Mouse (Mus musculus) kidney, embryonic 16.5 days (tissue): Measurements from ENCODE around the gene Olfr894. TPM values are rescaled to one million over a fixed set of nuclear protein-coding genes. Genes with fewer than 3 reads are reported as not detected.
"Not testable (repeated sequence)": the region's sequence is repeated elsewhere in the genome, so short reads cannot be mapped to it uniquely, and the experiment has no call there.

Source experiments
- ATAC-seq: fragments of 200-750 bp; cut with Nextera tagmentation; 2 replicates; pipeline ENCODE4 v1.8.0; 2017; ENCODE audit warnings: moderate TSS enrichment; ENCODE audit not compliant: low FRiP score, low TSS enrichment
- H3K27ac ChIP-seq: fragments of 300-500 bp; sonication (generic); 2 replicates; pipeline ENCODE4 v1.5.1; 2014; ENCODE audit warnings: low read length
- H3K27me3 ChIP-seq: fragments of 300-500 bp; sonication (generic); 2 replicates; pipeline ENCODE4 v1.6.1; 2014; ENCODE audit warnings: low read length, control low read depth, mixed read lengths; ENCODE audit not compliant: insufficient read depth
- H3K36me3 ChIP-seq: fragments of 300-500 bp; sonication (generic); 2 replicates; pipeline ENCODE4 v1.6.1; 2014; ENCODE audit warnings: low read length, control low read depth, mixed read lengths; ENCODE audit not compliant: insufficient read depth
- H3K4me1 ChIP-seq: fragments of 300-500 bp; sonication (generic); 2 replicates; pipeline ENCODE4 v1.6.1; 2014; ENCODE audit warnings: low read length, control low read depth, mixed read lengths; ENCODE audit not compliant: insufficient read depth
- H3K4me2 ChIP-seq: fragments of 300-500 bp; sonication (generic); replicated peaks from 2 replicates; pipeline ENCODE4 v1.6.1; 2014; ENCODE audit warnings: low read depth, low read length
- H3K4me3 ChIP-seq: fragments of 300-500 bp; sonication (generic); 2 replicates; pipeline ENCODE4 v1.5.1; 2014; ENCODE audit warnings: mild to moderate bottlenecking, low read length
- H3K9ac ChIP-seq: fragments of 300-500 bp; sonication (generic); replicated peaks from 2 replicates; pipeline ENCODE4 v1.6.1; 2014; ENCODE audit warnings: low read length
- H3K9me3 ChIP-seq: fragments of 300-500 bp; sonication (generic); 2 replicates; pipeline ENCODE4 v1.6.1; 2016; ENCODE audit warnings: low read length, control low read depth
- WGBS: fragments of 180-500 bp; shearing (Covaris S2); extraction: QIAGEN DNeasy Blood & Tissue Kit; methylation state at CpG from one replicate; pipeline ENCODE4 v1.1.7; 2014; 5-methylcytosine and 5-hydroxymethylcytosine counted together
- polyA plus RNA-seq: library from polyadenylated mRNA; unstranded; fragments of >200 nt; fragmentation: Nextera tagmentation; extraction: Ambion mirVana; gene quantifications from 2 replicates; pipeline ENCODE4 v1.2.1, GENCODE M21; 2015

The Olfr894 gene
- not detected in 2 replicates for polyA plus RNA-seq

- Histone ChIP-seq H3K9ac (no peak within 1 kb of the TSS), H3K4me2 (no peak within 1 kb of the TSS), H3K27me3 (no peaks in the 10 kb centered on the region), H3K9me3 (no peaks in the 10 kb centered on the region), H3K36me3 (no peaks in the 10 kb centered on the region), H3K27ac (no peak within 1 kb of the TSS), H3K4me3 (no peak within 1 kb of the TSS), H3K4me1 (no peaks in the 10 kb centered on the region)
- no peak for ATAC-seq
These were observed at the start of gene Olfr894 for GRCm38 (mm10) chr9:38217755-38218154. Gene Olfr894 (plus strand): TSS chr9:38218055.

GRCm38 (mm10) chr9:38168341-38168740 lies 49.5 kb upstream of the Olfr894 start:
- not testable (repeated sequence) for H3K4me3 ChIP-seq, H3K36me3 ChIP-seq, H3K9me3 ChIP-seq, H3K4me2 ChIP-seq, H3K27ac ChIP-seq, H3K4me1 ChIP-seq, ATAC-seq, H3K27me3 ChIP-seq, H3K9ac ChIP-seq
- WGBS: 54% methylated on average over 2 of the region's 2 CpGs

GRCm38 (mm10) chr9:38180721-38181120 lies 37.1 kb upstream of the Olfr894 start, which contains the start of gene Olfr891:
Gene Olfr891 (minus strand): TSS chr9:38180821.
- no peaks in the 10 kb centered on the region for H3K27me3 ChIP-seq
- WGBS: 76% methylated on average over 1 of the region's 1 CpGs
- H3K4me1 ChIP-seq: no peaks in the 10 kb centered on the region
- no peak within 1 kb of the TSS for H3K4me2 ChIP-seq
- no peaks in the 10 kb centered on the region for H3K36me3 ChIP-seq
- ATAC-seq: no peak
- H3K4me3 ChIP-seq: no peak within 1 kb of the TSS
- H3K9ac ChIP-seq: no peak within 1 kb of the TSS
- H3K9me3 ChIP-seq: peaks cover 17% of the 10 kb centered on the region
- no peak within 1 kb of the TSS for H3K27ac ChIP-seq

GRCm38 (mm10) chr9:38208065-38208464 lies 9.8 kb upstream of the Olfr894 start, which contains the start of gene Olfr893:
Gene Olfr893 (plus strand): TSS chr9:38208365.
- Histone ChIP-seq H3K9ac (no peak within 1 kb of the TSS), H3K4me2 (no peak within 1 kb of the TSS), H3K4me3 (no peak within 1 kb of the TSS), H3K27me3 (no peaks in the 10 kb centered on the region), H3K9me3 (no peaks in the 10 kb centered on the region), H3K4me1 (no peaks in the 10 kb centered on the region), H3K36me3 (no peaks in the 10 kb centered on the region), H3K27ac (no peak within 1 kb of the TSS)
- 77% methylated on average over 3 of the region's 3 CpGs for WGBS
- ATAC-seq: no peak

- ATAC-seq: no peak
- Histone ChIP-seq H3K4me2 (no peak within 1 kb of the TSS), H3K27ac (no peak within 1 kb of the TSS), H3K4me1 (no peaks in the 10 kb centered on the region), H3K36me3 (no peaks in the 10 kb centered on the region), H3K4me3 (no peak within 1 kb of the TSS), H3K27me3 (no peaks in the 10 kb centered on the region), H3K9me3 (no peaks in the 10 kb centered on the region), H3K9ac (no peak within 1 kb of the TSS)
These were observed 34.6 kb downstream of the Olfr894 start, which contains the start of gene Olfr143 for GRCm38 (mm10) chr9:38252474-38252873. Gene Olfr143 (plus strand): TSS chr9:38252774.

- H3K4me2 ChIP-seq: no peak within 1 kb of the TSS
- no peak within 1 kb of the TSS for H3K9ac ChIP-seq
- H3K4me1 ChIP-seq: no peaks in the 10 kb centered on the region
- H3K4me3 ChIP-seq: no peak within 1 kb of the TSS
- H3K36me3 ChIP-seq: no peaks in the 10 kb centered on the region
- no peak for ATAC-seq
- H3K9me3 ChIP-seq: no peaks in the 10 kb centered on the region
- no peak within 1 kb of the TSS for H3K27ac ChIP-seq
- H3K27me3 ChIP-seq: no peaks in the 10 kb centered on the region
These were observed 49.7 kb downstream of the Olfr894 start, which contains the start of gene Olfr895 for GRCm38 (mm10) chr9:38267551-38267950. Gene Olfr895 (plus strand): TSS chr9:38267851.

Other genes with a start within 250 kb of the Olfr894 start
- gene Olfr881, start 226.2 kb upstream of the Olfr894 start, polyA plus RNA-seq: not detected in 2 replicates
- not detected in 2 replicates for gene Olfr883, start 192.2 kb upstream of the Olfr894 start, polyA plus RNA-seq
- gene Olfr884, start 171.5 kb upstream of the Olfr894 start, polyA plus RNA-seq: not detected in 2 replicates
- not detected in 2 replicates for gene Olfr885, start 156.7 kb upstream of the Olfr894 start, polyA plus RNA-seq
- not detected in 2 replicates for gene Olfr887, start 134.0 kb upstream of the Olfr894 start, polyA plus RNA-seq
- not detected in 2 replicates for gene Olfr888, start 109.9 kb upstream of the Olfr894 start, polyA plus RNA-seq
- 0.03 and 0.06 TPM in 2 replicates for gene Olfr889, start 102.9 kb upstream of the Olfr894 start, polyA plus RNA-seq
- not detected in 2 replicates for gene Olfr890, start 75.5 kb upstream of the Olfr894 start, polyA plus RNA-seq
- gene Olfr891, start 37.2 kb upstream of the Olfr894 start, polyA plus RNA-seq: not detected in 2 replicates
- not detected in 2 replicates for gene Olfr893, start 9.7 kb upstream of the Olfr894 start, polyA plus RNA-seq
- gene Olfr143, start 34.7 kb downstream of the Olfr894 start, polyA plus RNA-seq: not detected in 2 replicates
- gene Olfr895, start 49.8 kb downstream of the Olfr894 start, polyA plus RNA-seq: not detected in 2 replicates
- not detected in 2 replicates for gene Olfr896-ps1, start 73.1 kb downstream of the Olfr894 start, polyA plus RNA-seq
- gene Olfr25, start 111.0 kb downstream of the Olfr894 start, polyA plus RNA-seq: not detected in 2 replicates
- gene Olfr898, start 130.4 kb downstream of the Olfr894 start, polyA plus RNA-seq: not detected in 2 replicates
- not detected in 2 replicates for gene Olfr250, start 148.8 kb downstream of the Olfr894 start, polyA plus RNA-seq
- gene Olfr251, start 159.0 kb downstream of the Olfr894 start, polyA plus RNA-seq: not detected in 2 replicates
- not detected in 2 replicates for gene Olfr147, start 183.6 kb downstream of the Olfr894 start, polyA plus RNA-seq
- not detected in 2 replicates for gene Olfr901, start 211.4 kb downstream of the Olfr894 start, polyA plus RNA-seq
- gene Olfr902, start 229.6 kb downstream of the Olfr894 start, polyA plus RNA-seq: not detected in 2 replicates
- gene Olfr904, start 245.1 kb downstream of the Olfr894 start, polyA plus RNA-seq: not detected in 2 replicates